Mouse (Mus musculus) liver, postnatal 0 days (tissue): ENCODE results near the gene H6pd. TPM values are rescaled to one million over a fixed set of nuclear protein-coding genes. Genes with fewer than 3 reads are reported as not detected.

Experiments used
- ATAC-seq: fragments of 200-750 bp; cut with Nextera tagmentation; 2 replicates; pipeline ENCODE4 v1.8.0; 2017; ENCODE audit warnings: mild to moderate bottlenecking, moderate library complexity
- DNase-seq: peaks from one replicate; pipeline ENCODE4 v3.0.0-alpha.2; 2016
- H3K27ac ChIP-seq: fragments of 300-500 bp; sonication (generic); 2 replicates; pipeline ENCODE4 v1.5.1; 2014; ENCODE audit warnings: antibody characterized with exemption, moderate library complexity, mild to moderate bottlenecking, low read depth
- H3K27me3 ChIP-seq: fragments of 300-500 bp; sonication (generic); 2 replicates; pipeline ENCODE4 v1.6.1; 2014; ENCODE audit warnings: low read length, control low read depth, mixed read lengths; ENCODE audit not compliant: insufficient read depth
- H3K36me3 ChIP-seq: fragments of 300-500 bp; sonication (generic); replicated peaks from 2 replicates; pipeline ENCODE4 v1.6.1; 2014; ENCODE audit warnings: mild to moderate bottlenecking, control low read depth, low read length, moderate library complexity, mixed read lengths; ENCODE audit not compliant: insufficient read depth
- H3K4me1 ChIP-seq: fragments of 300-500 bp; sonication (generic); 2 replicates; pipeline ENCODE4 v1.6.1; 2014; ENCODE audit warnings: antibody characterized with exemption, mild to moderate bottlenecking, control low read depth; ENCODE audit not compliant: insufficient read depth
- H3K4me2 ChIP-seq: fragments of 300-500 bp; sonication (generic); 2 replicates; pipeline ENCODE4 v1.6.1; 2014; ENCODE audit warnings: low read depth, mild to moderate bottlenecking, low read length, moderate library complexity, mixed read lengths
- H3K4me3 ChIP-seq: fragments of 300-500 bp; sonication (generic); 2 replicates; pipeline ENCODE4 v1.5.1; 2014; ENCODE audit warnings: low read depth, low read length
- H3K9ac ChIP-seq: fragments of 300-500 bp; sonication (generic); replicated peaks from 2 replicates; pipeline ENCODE4 v1.6.1; 2014; ENCODE audit warnings: mild to moderate bottlenecking, moderate library complexity
- H3K9me3 ChIP-seq: fragments of 300-500 bp; sonication (generic); 2 replicates; pipeline ENCODE4 v1.6.1; 2016; ENCODE audit warnings: mild to moderate bottlenecking, control low read depth, low read length, mixed read lengths
- CTCF ChIP-seq: sonication (generic); IDR thresholded peaks from 2 replicates; pipeline ENCODE4 v1.5.1; 2016; ENCODE audit warnings: antibody characterized with exemption, low read depth
- EP300 ChIP-seq: IDR thresholded peaks from 2 replicates; pipeline ENCODE4 v1.6.1; 2016; ENCODE audit warnings: antibody characterized with exemption, low read depth, mild to moderate bottlenecking
- WGBS: fragments of 180-500 bp; shearing (Covaris S2); extraction: QIAGEN DNeasy Blood & Tissue Kit; methylation state at CpG from one replicate; pipeline ENCODE4 v1.1.7; 2014; ENCODE audit not compliant: insufficient replicate concordance; 5-methylcytosine and 5-hydroxymethylcytosine counted together
- polyA plus RNA-seq: library from polyadenylated mRNA; unstranded; fragments of >200 nt; fragmentation: Nextera tagmentation; extraction: Ambion mirVana; gene quantifications from 2 replicates; pipeline ENCODE4 v1.2.1, GENCODE M21; 2015

The H6pd gene
- polyA plus RNA-seq, 1 experiment from 2014 or later, result 36.5 TPM

DNA sequence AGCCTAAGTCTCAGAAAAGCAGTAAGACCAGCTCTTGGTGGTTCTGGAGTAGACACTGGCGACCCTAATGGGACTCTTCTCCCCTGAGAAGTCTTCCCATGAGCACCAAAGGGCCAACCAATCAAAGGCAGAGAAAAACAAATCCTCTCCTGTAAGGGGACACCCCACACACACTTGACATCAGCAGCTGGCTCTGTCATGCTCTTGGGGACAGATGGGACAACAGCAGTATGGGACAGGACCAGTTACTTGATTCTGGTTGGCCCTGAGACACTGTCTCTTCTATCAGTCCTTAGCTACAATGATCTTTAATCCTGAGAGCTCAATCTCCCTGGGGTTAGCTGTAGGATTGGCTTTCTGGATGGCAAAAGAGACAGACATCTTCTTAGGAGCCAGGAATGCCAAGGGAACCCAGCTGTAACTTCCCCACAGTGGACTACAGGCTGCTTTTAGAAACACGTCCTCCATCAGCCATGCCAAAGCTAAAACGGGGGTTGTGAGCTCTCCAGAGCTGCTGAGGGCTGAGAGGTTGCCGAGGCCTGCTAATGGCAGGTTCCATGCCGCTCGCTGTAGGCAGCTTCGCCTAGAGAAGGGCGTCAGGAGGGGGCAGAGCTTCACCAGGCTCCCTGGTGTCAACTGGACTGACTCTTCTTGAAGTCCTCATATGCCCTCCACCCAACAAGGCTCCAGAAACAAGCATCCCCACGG is 76.6 kb downstream of the H6pd start:
- ATAC-seq (no peak), DNase-seq (no peak)
- TF ChIP-seq EP300, result no peak
- TF ChIP-seq CTCF, result no peak
- H3K4me1 ChIP-seq, result no peaks in the 10 kb centered on the region
- no peaks in the 10 kb centered on the region for H3K9me3 ChIP-seq
- H3K9ac ChIP-seq, result no peak overlapping the region
- H3K36me3 ChIP-seq, result no peaks in the 10 kb centered on the region
- H3K27me3 ChIP-seq, result peaks cover 6% of the 10 kb centered on the region; the same call in 1 of the 2 replicates
- H3K27ac ChIP-seq, result no peak overlapping the region
- no peak overlapping the region for H3K4me3 ChIP-seq
- 83% methylated on average over 9 of the region's 9 CpGs for WGBS
- H3K4me2 ChIP-seq, result no peak overlapping the region

DNA sequence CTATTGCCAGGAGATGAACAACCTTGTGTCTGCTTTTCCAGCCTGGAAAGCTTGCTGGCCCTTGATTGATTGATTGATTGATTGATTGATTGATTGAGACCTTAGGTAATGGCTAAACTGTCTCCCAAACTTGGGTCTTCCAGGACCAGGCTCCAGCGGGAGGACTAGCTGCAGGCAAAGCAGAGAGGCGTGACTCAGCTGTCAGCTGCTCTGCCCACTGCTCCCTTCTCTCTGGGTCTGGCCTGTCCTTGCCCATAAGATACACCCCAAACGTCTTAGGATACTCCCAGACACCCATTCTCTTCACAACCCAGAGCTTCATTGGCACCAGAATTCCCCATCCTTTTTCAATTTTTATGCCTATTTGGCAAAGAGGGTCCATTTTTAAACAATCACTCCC is 78.1 kb downstream of the H6pd start:
- Histone ChIP-seq H3K27ac (no peak overlapping the region), H3K36me3 (no peaks in the 10 kb centered on the region), H3K27me3 (peaks cover 3% of the 10 kb centered on the region; the same call in 1 of the 2 replicates), H3K4me1 (no peaks in the 10 kb centered on the region), H3K4me3 (no peak overlapping the region), H3K4me2 (no peak overlapping the region), H3K9me3 (no peaks in the 10 kb centered on the region), H3K9ac (no peak overlapping the region)
- no peak for ATAC-seq
- no peak for TF ChIP-seq CTCF
- TF ChIP-seq EP300, result no peak
- WGBS, result 45% methylated on average over 3 of the region's 3 CpGs
- no peak for DNase-seq

Other genes with a start within 250 kb of the H6pd start
- gene Slc25a33, start 234.7 kb downstream of the H6pd start, polyA plus RNA-seq, result 52.2 and 53.2 TPM in 2 replicates
- 1.3 and 1.7 TPM in 2 replicates for gene Spsb1, start 54.0 kb downstream of the H6pd start, polyA plus RNA-seq
- gene Gpr157, start 78.3 kb upstream of the H6pd start, polyA plus RNA-seq, result 0.33 and 0.38 TPM in 2 replicates
- 0.16 and 0.22 TPM in 2 replicates for gene Slc2a5, start 110.3 kb upstream of the H6pd start, polyA plus RNA-seq
- not detected in 2 replicates for gene Slc2a7, start 139.9 kb upstream of the H6pd start, polyA plus RNA-seq
- not detected in 2 replicates for gene Car6, start 192.3 kb upstream of the H6pd start, polyA plus RNA-seq
- 574 and 747 TPM in 2 replicates for gene Eno1, start 227.7 kb upstream of the H6pd start, polyA plus RNA-seq